Mouse (Mus musculus): ENCODE measurements at regions not wholly inside any gene's neighbourhood (a gene's known extent, or its start where the extent isn't known, plus 50 kb on each side); places are given as distances from the start of the nearest gene placed in this dataset.

DNA sequence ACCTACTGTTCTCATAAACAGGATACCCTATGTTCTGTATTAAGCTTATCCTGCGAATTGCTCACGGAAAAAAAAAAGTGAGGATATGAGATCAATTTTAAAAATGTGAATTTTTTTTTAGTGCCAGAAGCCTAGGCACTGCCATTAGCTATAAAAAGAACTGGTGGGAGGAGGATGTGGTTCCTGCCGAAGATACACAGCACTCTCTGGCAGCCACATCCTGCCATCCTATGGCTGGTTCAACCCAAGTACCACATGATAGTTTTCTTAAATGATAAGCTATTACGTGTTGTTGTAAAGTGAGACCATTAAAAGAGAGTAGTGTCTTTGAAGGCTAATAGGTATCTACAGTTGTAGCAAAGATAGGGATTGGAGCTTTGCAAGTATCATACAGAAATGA, 58.2 kb upstream of the Ppp3ca start:
- Histone ChIP-seq H3K27ac (ENCODE audit: low read length) (no peak overlapping the region), H3K27me3 (ENCODE audit: control insufficient read depth, insufficient read depth, low read depth, low read length) (no peaks in the 10 kb centered on the region), H3K9ac (ENCODE audit: low read depth, low read length) (no peak overlapping the region), H3K4me3 (ENCODE audit: low read depth, low read length) (no peak overlapping the region), H3K9me3 (replicated peaks; ENCODE audit: control insufficient read depth, low read length) (no peaks in the 10 kb centered on the region), H3K36me3 (ENCODE audit: control insufficient read depth, insufficient read depth) (no peaks in the 10 kb centered on the region), H3K4me1 (ENCODE audit: control insufficient read depth, low read depth, low read length) (no peaks in the 10 kb centered on the region), H3K4me2 (ENCODE audit: low read depth, low read length) (no peak overlapping the region)
- ATAC-seq (ENCODE audit: low read depth) = no peak
- whole genome bisulfite sequencing (ENCODE audit: insufficient replicate concordance) = 35% methylated on average over 4 of the region's 4 CpGs

DNA sequence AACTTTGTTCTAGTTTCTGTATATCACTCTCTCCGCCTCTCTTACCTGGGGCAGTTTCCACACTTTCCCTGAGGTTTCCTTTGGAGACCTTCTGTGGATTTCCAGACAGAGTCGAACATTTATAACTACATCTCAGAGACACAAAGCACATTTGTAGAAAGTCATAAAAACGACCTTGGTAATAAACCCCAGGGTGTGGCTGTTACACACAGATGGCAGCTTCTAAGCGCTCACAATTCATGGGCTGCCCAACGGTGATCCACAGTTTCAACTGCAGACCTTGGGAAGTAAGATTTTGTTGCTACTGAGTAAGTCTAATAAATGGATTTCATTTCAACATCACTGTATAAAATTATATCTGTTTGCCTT, 59.4 kb upstream of the Ppp3ca start:
- WGBS (ENCODE audit: insufficient replicate concordance) = 51% methylated on average over 5 of the region's 5 CpGs
- Histone ChIP-seq H3K4me2 (ENCODE audit: low read depth, low read length) (no peak overlapping the region), H3K27me3 (ENCODE audit: control insufficient read depth, insufficient read depth, low read depth, low read length) (no peaks in the 10 kb centered on the region), H3K36me3 (ENCODE audit: control insufficient read depth, insufficient read depth) (no peaks in the 10 kb centered on the region), H3K27ac (ENCODE audit: low read length) (no peak overlapping the region), H3K4me1 (ENCODE audit: control insufficient read depth, low read depth, low read length) (no peaks in the 10 kb centered on the region), H3K9me3 (replicated peaks; ENCODE audit: control insufficient read depth, low read length) (no peaks in the 10 kb centered on the region), H3K9ac (ENCODE audit: low read depth, low read length) (no peak overlapping the region), H3K4me3 (ENCODE audit: low read depth, low read length) (no peak overlapping the region)
- ATAC-seq (ENCODE audit: low read depth) = no peak

- Histone ChIP-seq H3K9me3 (replicated peaks; ENCODE audit: control insufficient read depth, low read length) (no peaks in the 10 kb centered on the region), H3K4me1 (ENCODE audit: control insufficient read depth, low read depth, low read length) (no peaks in the 10 kb centered on the region), H3K9ac (ENCODE audit: low read depth, low read length) (no peak overlapping the region), H3K27me3 (ENCODE audit: control insufficient read depth, insufficient read depth, low read depth, low read length) (no peaks in the 10 kb centered on the region), H3K36me3 (ENCODE audit: control insufficient read depth, insufficient read depth) (no peaks in the 10 kb centered on the region), H3K4me2 (ENCODE audit: low read depth, low read length) (no peak overlapping the region), H3K4me3 (ENCODE audit: low read depth, low read length) (no peak overlapping the region), H3K27ac (ENCODE audit: low read length) (no peak overlapping the region)
- 34% methylated on average over 6 of the region's 6 CpGs for WGBS (ENCODE audit: insufficient replicate concordance)
- ATAC-seq (ENCODE audit: low read depth) = no peak
Observed at GRCm38 (mm10) chr3:136609855-136610555, 59.9 kb upstream of the Ppp3ca start.

GRCm38 (mm10) chr3:136601706-136602105, 68.2 kb upstream of the Ppp3ca start:
- ATAC-seq (ENCODE audit: low read depth) = no peak
- no peaks in the 10 kb centered on the region for H3K9me3 ChIP-seq (replicated peaks; ENCODE audit: control insufficient read depth, low read length)
- no peak overlapping the region for H3K4me2 ChIP-seq (ENCODE audit: low read depth, low read length)
- H3K36me3 ChIP-seq (ENCODE audit: control insufficient read depth, insufficient read depth) = no peaks in the 10 kb centered on the region
- H3K27ac ChIP-seq (ENCODE audit: low read length) = no peak overlapping the region
- H3K4me1 ChIP-seq (ENCODE audit: control insufficient read depth, low read depth, low read length) = no peaks in the 10 kb centered on the region
- no peak overlapping the region for H3K9ac ChIP-seq (ENCODE audit: low read depth, low read length)
- no peaks in the 10 kb centered on the region for H3K27me3 ChIP-seq (ENCODE audit: control insufficient read depth, insufficient read depth, low read depth, low read length)
- H3K4me3 ChIP-seq (ENCODE audit: low read depth, low read length) = no peak overlapping the region
- WGBS (ENCODE audit: insufficient replicate concordance) = 44% methylated on average over 1 of the region's 1 CpGs

- Histone ChIP-seq H3K4me2 (ENCODE audit: low read depth, low read length) (no peak overlapping the region), H3K4me3 (ENCODE audit: low read depth, low read length) (no peak overlapping the region), H3K9me3 (replicated peaks; ENCODE audit: control insufficient read depth, low read length) (no peaks in the 10 kb centered on the region), H3K36me3 (ENCODE audit: control insufficient read depth, insufficient read depth) (no peaks in the 10 kb centered on the region), H3K4me1 (ENCODE audit: control insufficient read depth, low read depth, low read length) (no peaks in the 10 kb centered on the region), H3K27me3 (ENCODE audit: control insufficient read depth, insufficient read depth, low read depth, low read length) (no peaks in the 10 kb centered on the region), H3K9ac (ENCODE audit: low read depth, low read length) (no peak overlapping the region), H3K27ac (ENCODE audit: low read length) (no peak overlapping the region)
- WGBS (ENCODE audit: insufficient replicate concordance) = 65% methylated on average over 1 of the region's 1 CpGs
- ATAC-seq (ENCODE audit: low read depth) = no peak
Observed at GRCm38 (mm10) chr3:136583937-136584336, 86.0 kb upstream of the Ppp3ca start.

DNA sequence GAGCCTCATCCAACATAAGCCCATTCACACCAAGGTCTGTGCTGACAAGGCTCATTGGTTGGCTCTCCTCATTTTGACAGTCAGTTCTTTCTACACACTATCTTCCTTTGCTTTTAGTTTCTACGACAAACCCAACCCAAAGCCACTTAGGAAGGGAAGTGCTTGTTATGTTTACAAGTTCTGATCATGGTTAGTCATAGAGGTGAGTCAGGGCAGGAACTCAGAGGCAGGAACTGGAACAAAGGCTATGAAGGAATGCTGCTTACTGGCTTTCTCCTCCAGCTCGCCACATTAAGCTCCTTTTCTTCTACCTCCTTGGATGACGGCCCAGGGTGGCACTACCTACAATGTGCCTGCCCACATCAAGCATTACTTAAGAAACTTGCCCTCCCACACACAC, 91.9 kb upstream of the Ppp3ca start:
- Histone ChIP-seq H3K4me1 (ENCODE audit: control insufficient read depth, low read depth, low read length) (no peaks in the 10 kb centered on the region), H3K36me3 (ENCODE audit: control insufficient read depth, insufficient read depth) (no peaks in the 10 kb centered on the region), H3K27ac (ENCODE audit: low read length) (no peak overlapping the region), H3K27me3 (ENCODE audit: control insufficient read depth, insufficient read depth, low read depth, low read length) (no peaks in the 10 kb centered on the region), H3K4me3 (ENCODE audit: low read depth, low read length) (no peak overlapping the region), H3K9me3 (replicated peaks; ENCODE audit: control insufficient read depth, low read length) (no peaks in the 10 kb centered on the region), H3K4me2 (ENCODE audit: low read depth, low read length) (no peak overlapping the region), H3K9ac (ENCODE audit: low read depth, low read length) (no peak overlapping the region)
- no peak for ATAC-seq (ENCODE audit: low read depth)
- WGBS (ENCODE audit: insufficient replicate concordance) = 49% methylated on average over 3 of the region's 3 CpGs

- Histone ChIP-seq H3K4me1 (ENCODE audit: control insufficient read depth, low read depth, low read length) (no peaks in the 10 kb centered on the region), H3K4me3 (ENCODE audit: low read depth, low read length) (no peak overlapping the region), H3K9me3 (replicated peaks; ENCODE audit: control insufficient read depth, low read length) (no peaks in the 10 kb centered on the region), H3K36me3 (ENCODE audit: control insufficient read depth, insufficient read depth) (no peaks in the 10 kb centered on the region), H3K4me2 (ENCODE audit: low read depth, low read length) (no peak overlapping the region), H3K9ac (ENCODE audit: low read depth, low read length) (no peak overlapping the region), H3K27ac (ENCODE audit: low read length) (no peak overlapping the region), H3K27me3 (ENCODE audit: control insufficient read depth, insufficient read depth, low read depth, low read length) (no peaks in the 10 kb centered on the region)
- ATAC-seq (ENCODE audit: low read depth) = no peak
- 28% methylated on average over 1 of the region's 1 CpGs for WGBS (ENCODE audit: insufficient replicate concordance)
Observed at GRCm38 (mm10) chr3:136570517-136570916, 99.4 kb upstream of the Ppp3ca start.

DNA sequence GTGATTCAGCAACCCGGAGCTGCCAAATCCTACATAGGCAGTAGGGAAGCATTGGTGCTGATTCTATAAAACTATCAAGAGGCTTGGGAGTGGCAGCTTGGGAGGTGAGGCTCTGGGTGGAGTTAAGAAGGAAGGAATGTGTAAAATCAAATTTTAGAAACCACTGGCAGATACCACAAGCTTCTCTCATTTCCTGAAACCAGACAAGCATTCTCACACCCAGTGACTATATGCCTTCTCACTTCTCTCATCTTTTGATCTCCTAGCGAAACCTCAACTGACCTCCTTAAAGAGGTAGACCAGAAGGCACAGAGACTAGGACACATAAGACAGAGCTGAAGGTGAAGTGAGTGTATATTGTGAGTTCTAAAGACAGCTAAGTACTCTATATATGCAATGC, 113.4 kb upstream of the Ppp3ca start:
- Histone ChIP-seq H3K27me3 (ENCODE audit: control insufficient read depth, insufficient read depth, low read depth, low read length) (no peaks in the 10 kb centered on the region), H3K4me3 (ENCODE audit: low read depth, low read length) (no peak overlapping the region), H3K9ac (ENCODE audit: low read depth, low read length) (no peak overlapping the region), H3K36me3 (ENCODE audit: control insufficient read depth, insufficient read depth) (no peaks in the 10 kb centered on the region), H3K9me3 (replicated peaks; ENCODE audit: control insufficient read depth, low read length) (no peaks in the 10 kb centered on the region), H3K27ac (ENCODE audit: low read length) (no peak overlapping the region), H3K4me1 (ENCODE audit: control insufficient read depth, low read depth, low read length) (no peaks in the 10 kb centered on the region), H3K4me2 (ENCODE audit: low read depth, low read length) (no peak overlapping the region)
- no peak for ATAC-seq (ENCODE audit: low read depth)
- 66% methylated on average over 2 of the region's 2 CpGs for WGBS (ENCODE audit: insufficient replicate concordance)

DNA sequence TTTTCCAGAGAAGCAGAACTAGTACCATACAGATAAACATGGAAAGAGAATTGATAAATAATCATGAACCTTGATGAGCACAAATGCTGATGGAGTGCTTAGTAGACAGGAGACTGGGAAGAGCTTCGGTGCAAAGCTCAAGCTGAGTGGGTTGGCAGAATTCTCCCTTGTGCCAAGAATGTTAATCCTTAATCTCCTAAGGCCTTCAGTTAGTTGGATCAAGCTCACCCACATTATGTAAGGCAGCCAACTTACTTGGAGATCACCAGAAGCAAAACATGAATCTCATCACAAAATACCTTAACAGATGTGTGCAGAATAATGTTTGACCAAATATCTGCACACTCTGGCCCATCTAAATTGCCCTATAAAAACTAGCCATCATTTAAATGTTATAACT, 120.5 kb upstream of the Ppp3ca start:
- 60% methylated on average over 1 of the region's 1 CpGs for WGBS (ENCODE audit: insufficient replicate concordance)
- H3K4me3 ChIP-seq (ENCODE audit: low read depth, low read length) = no peak overlapping the region
- ATAC-seq (ENCODE audit: low read depth) = no peak
- H3K27me3 ChIP-seq (ENCODE audit: control insufficient read depth, insufficient read depth, low read depth, low read length) = no peaks in the 10 kb centered on the region
- no peak overlapping the region for H3K27ac ChIP-seq (ENCODE audit: low read length)
- H3K4me2 ChIP-seq (ENCODE audit: low read depth, low read length) = no peak overlapping the region
- H3K36me3 ChIP-seq (ENCODE audit: control insufficient read depth, insufficient read depth) = no peaks in the 10 kb centered on the region
- no peaks in the 10 kb centered on the region for H3K9me3 ChIP-seq (replicated peaks; ENCODE audit: control insufficient read depth, low read length)
- H3K9ac ChIP-seq (ENCODE audit: low read depth, low read length) = no peak overlapping the region
- no peaks in the 10 kb centered on the region for H3K4me1 ChIP-seq (ENCODE audit: control insufficient read depth, low read depth, low read length)

Measured in liver, embryonic 16.5 days (tissue).